Mouse (Mus musculus): ENCODE measurements at regions not wholly inside any gene's neighbourhood (a gene's known extent, or its start where the extent isn't known, plus 50 kb on each side); places are given as distances from the start of the nearest gene placed in this dataset.
A peak's percentile ranks its signal among the peaks of the same experiment; 100 is the strongest.

DNA sequence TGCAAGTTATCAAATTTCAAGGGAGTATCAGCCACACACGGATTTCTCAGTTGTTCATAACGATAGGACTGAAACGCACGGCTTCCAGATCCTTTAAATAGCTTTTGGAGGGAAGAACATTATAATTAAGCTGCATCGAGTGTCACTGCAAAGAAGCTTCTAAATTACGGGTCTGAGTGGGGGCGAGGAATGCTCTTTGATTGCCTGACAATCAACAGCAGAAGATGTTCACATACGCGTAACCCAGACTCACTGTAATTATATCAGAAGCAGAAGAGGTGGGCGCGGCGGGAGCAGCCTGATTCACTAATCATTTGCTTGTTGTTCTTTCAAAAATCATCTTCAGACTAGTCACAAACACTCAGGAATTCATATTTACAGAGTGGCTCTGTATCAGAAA lies 99.0 kb upstream of the Gls start:
- Histone ChIP-seq H3K4me1 (ENCODE audit: control insufficient read depth, insufficient read depth, low read length) (no peaks in the 10 kb centered on the region), H3K27me3 (ENCODE audit: control insufficient read depth, insufficient read depth, low read length) (no peaks in the 10 kb centered on the region), H3K27ac (ENCODE audit: insufficient read depth, low read length) (no peak overlapping the region), H3K4me3 (replicated peaks; ENCODE audit: insufficient read depth, low read depth, low read length) (no peak overlapping the region)
- no peak for DNase-seq
- 87% methylated on average over 12 of the region's 12 CpGs for WGBS
- TF ChIP-seq CTCF (IDR thresholded peaks at IDR 0.05; ENCODE audit: borderline replicate concordance, insufficient read depth, low read depth, low read length) (no peak), POLR2A (IDR thresholded peaks at IDR 0.05; ENCODE audit: borderline replicate concordance, insufficient read depth, low read length) (no peak)

GRCm38 (mm10) chr1:52331442-52331841 lies 98.4 kb upstream of the Gls start:
- 61% methylated on average over 4 of the region's 4 CpGs for WGBS
- no peak for TF ChIP-seq CTCF (IDR thresholded peaks at IDR 0.05; ENCODE audit: borderline replicate concordance, insufficient read depth, low read depth, low read length)
- TF ChIP-seq POLR2A (IDR thresholded peaks at IDR 0.05; ENCODE audit: borderline replicate concordance, insufficient read depth, low read length): no peak

DNA sequence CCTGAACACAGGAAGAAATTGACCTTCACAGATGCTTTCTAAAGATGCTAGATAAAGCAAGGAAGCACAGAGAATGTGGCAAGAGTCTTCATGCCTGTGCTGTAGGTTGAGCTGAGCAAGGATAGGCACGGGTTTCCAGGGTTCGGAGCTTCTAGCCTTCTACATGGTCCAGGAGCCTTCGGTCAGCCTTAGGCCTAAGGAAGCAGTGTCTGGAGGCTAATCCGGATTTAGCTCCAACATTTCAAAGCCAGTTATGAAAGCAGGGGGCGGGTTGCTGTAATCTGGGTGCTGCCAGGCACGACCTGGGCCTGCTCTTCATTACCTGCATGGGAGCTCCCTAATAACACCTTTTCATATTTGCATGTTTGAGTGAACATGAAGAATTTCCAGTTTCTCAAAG lies 97.5 kb upstream of the Gls start:
- Histone ChIP-seq H3K4me1 (ENCODE audit: control insufficient read depth, insufficient read depth, low read length) (no peaks in the 10 kb centered on the region), H3K27ac (ENCODE audit: insufficient read depth, low read length) (no peak overlapping the region), H3K27me3 (ENCODE audit: control insufficient read depth, insufficient read depth, low read length) (no peaks in the 10 kb centered on the region), H3K4me3 (replicated peaks; ENCODE audit: insufficient read depth, low read depth, low read length) (no peak overlapping the region)
- WGBS: 86% methylated on average over 6 of the region's 6 CpGs
- TF ChIP-seq POLR2A (IDR thresholded peaks at IDR 0.05; ENCODE audit: borderline replicate concordance, insufficient read depth, low read length): no peak
- no peak for TF ChIP-seq CTCF (IDR thresholded peaks at IDR 0.05; ENCODE audit: borderline replicate concordance, insufficient read depth, low read depth, low read length)
- no peak for DNase-seq

More at GRCm38 (mm10) chr1:52331442-52331841, 98.4 kb upstream of the Gls start:
- Histone ChIP-seq H3K4me3 (replicated peaks; ENCODE audit: insufficient read depth, low read depth, low read length) (no peak overlapping the region), H3K27me3 (ENCODE audit: control insufficient read depth, insufficient read depth, low read length) (no peaks in the 10 kb centered on the region), H3K27ac (ENCODE audit: insufficient read depth, low read length) (no peak overlapping the region), H3K4me1 (ENCODE audit: control insufficient read depth, insufficient read depth, low read length) (no peaks in the 10 kb centered on the region)
- no peak for DNase-seq

DNA sequence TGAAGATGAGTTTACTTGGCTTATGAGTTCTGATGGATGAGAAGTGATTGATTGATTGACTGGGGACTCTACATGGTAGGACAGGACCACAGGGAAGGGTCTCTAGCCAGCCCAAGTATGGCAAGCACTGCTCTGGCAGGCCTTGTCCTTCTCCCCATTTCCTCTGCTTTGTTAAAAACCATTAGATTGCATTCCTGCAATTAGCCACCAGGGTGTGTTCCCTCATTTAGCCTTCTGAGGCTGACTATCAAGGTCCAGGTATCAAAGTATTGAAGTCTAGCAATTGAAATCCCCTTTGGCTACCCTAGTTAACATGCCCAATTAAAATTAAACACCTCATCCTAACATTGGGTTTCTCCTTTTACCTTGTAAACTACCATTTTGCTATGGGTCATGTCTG lies 95.5 kb upstream of the Gls start:
- DNase-seq: no peak
- Histone ChIP-seq H3K4me3 (replicated peaks; ENCODE audit: insufficient read depth, low read depth, low read length) (no peak overlapping the region), H3K27ac (ENCODE audit: insufficient read depth, low read length) (no peak overlapping the region), H3K4me1 (ENCODE audit: control insufficient read depth, insufficient read depth, low read length) (no peaks in the 10 kb centered on the region), H3K27me3 (ENCODE audit: control insufficient read depth, insufficient read depth, low read length) (no peaks in the 10 kb centered on the region)
- no peak for TF ChIP-seq POLR2A (IDR thresholded peaks at IDR 0.05; ENCODE audit: borderline replicate concordance, insufficient read depth, low read length)
- TF ChIP-seq CTCF (IDR thresholded peaks at IDR 0.05; ENCODE audit: borderline replicate concordance, insufficient read depth, low read depth, low read length): no peak

DNA sequence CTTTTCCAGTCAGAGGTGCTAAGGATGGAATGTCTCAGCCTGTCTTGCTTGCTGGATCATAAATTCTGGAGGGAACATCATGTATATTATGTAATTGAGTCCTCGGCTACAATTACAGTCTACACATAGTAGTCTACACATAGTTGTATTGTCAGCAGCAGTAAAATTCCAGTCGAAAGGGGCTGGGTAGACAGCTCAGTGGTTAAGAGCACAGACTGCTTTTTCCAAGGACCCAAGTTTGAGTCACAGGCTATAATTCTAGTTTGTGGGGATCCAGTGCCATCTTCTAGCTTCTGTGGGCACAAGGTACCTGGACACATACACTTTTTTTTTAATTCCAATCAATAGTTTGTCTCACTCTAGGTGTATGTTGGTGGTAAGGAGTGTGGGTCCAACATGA lies 91.3 kb upstream of the Gls start:
- TF ChIP-seq POLR2A (IDR thresholded peaks at IDR 0.05; ENCODE audit: borderline replicate concordance, insufficient read depth, low read length) (no peak), CTCF (IDR thresholded peaks at IDR 0.05; ENCODE audit: borderline replicate concordance, insufficient read depth, low read depth, low read length) (no peak)
- Histone ChIP-seq H3K4me1 (ENCODE audit: control insufficient read depth, insufficient read depth, low read length) (no peaks in the 10 kb centered on the region), H3K27me3 (ENCODE audit: control insufficient read depth, insufficient read depth, low read length) (no peaks in the 10 kb centered on the region), H3K27ac (ENCODE audit: insufficient read depth, low read length) (no peak overlapping the region), H3K4me3 (replicated peaks; ENCODE audit: insufficient read depth, low read depth, low read length) (no peak overlapping the region)
- no peak for DNase-seq
- WGBS: 89% methylated on average over 2 of the region's 2 CpGs

DNA sequence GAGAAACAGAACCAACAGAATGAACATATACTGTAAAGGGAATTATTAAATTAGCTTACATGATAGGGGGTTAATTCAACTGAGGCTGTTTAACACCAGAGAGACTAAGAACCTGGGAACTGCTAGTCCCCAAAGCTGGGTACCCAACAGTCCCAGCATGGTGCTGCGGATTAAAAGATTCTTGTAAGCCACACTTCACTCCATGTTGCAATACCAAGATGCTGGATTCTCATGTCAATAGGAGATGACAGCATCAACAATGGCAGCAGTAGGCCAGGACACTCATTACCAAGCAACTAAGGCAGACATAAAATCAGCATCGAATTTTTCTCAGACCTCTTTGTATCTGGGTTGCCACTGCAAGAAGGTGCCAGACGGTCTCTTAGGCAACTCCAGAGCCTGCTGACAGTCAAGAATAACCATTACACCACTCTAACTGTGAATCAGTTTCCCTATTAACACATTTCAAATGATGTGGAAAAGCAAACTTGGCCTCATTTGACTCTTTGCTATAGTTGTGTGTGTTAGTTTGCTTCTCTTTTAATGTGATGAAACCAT lies 79.1 kb upstream of the Gls start:
- 21% methylated on average over 3 of the region's 3 CpGs for WGBS
- H3K27ac ChIP-seq (ENCODE audit: insufficient read depth, low read length): no peak overlapping the region
- DNase-seq: no peak
- H3K4me1 ChIP-seq (ENCODE audit: control insufficient read depth, insufficient read depth, low read length): no peaks in the 10 kb centered on the region
- H3K4me3 ChIP-seq (replicated peaks; ENCODE audit: insufficient read depth, low read depth, low read length): no peak overlapping the region
- no peaks in the 10 kb centered on the region for H3K27me3 ChIP-seq (ENCODE audit: control insufficient read depth, insufficient read depth, low read length)
- TF ChIP-seq CTCF (IDR thresholded peaks at IDR 0.05; ENCODE audit: borderline replicate concordance, insufficient read depth, low read depth, low read length): no peak
- TF ChIP-seq POLR2A (IDR thresholded peaks at IDR 0.05; ENCODE audit: borderline replicate concordance, insufficient read depth, low read length): no peak

GRCm38 (mm10) chr1:52306892-52307291 lies 73.9 kb upstream of the Gls start:
- DNase-seq: peak; percentile 20 to 26
- no peaks in the 10 kb centered on the region for H3K4me1 ChIP-seq (ENCODE audit: control insufficient read depth, insufficient read depth, low read length)
- no peaks in the 10 kb centered on the region for H3K27me3 ChIP-seq (ENCODE audit: control insufficient read depth, insufficient read depth, low read length)
- no peak overlapping the region for H3K4me3 ChIP-seq (replicated peaks; ENCODE audit: insufficient read depth, low read depth, low read length)
- H3K27ac ChIP-seq (ENCODE audit: insufficient read depth, low read length): no peak overlapping the region
- 67% methylated on average over 6 of the region's 6 CpGs for WGBS
- TF ChIP-seq POLR2A (IDR thresholded peaks at IDR 0.05; ENCODE audit: borderline replicate concordance, insufficient read depth, low read length) (no peak), CTCF (IDR thresholded peaks at IDR 0.05; ENCODE audit: borderline replicate concordance, insufficient read depth, low read depth, low read length) (peak; percentile 17; the same call in 1 of the 2 replicates)

GRCm38 (mm10) chr1:52305679-52306632 lies 72.9 kb upstream of the Gls start:
- no peak overlapping the region for H3K4me3 ChIP-seq (replicated peaks; ENCODE audit: insufficient read depth, low read depth, low read length)
- WGBS: 83% methylated on average over 18 of the region's 18 CpGs
- TF ChIP-seq POLR2A (IDR thresholded peaks at IDR 0.05; ENCODE audit: borderline replicate concordance, insufficient read depth, low read length) (no peak), CTCF (IDR thresholded peaks at IDR 0.05; ENCODE audit: borderline replicate concordance, insufficient read depth, low read depth, low read length) (no peak)
- no peak overlapping the region for H3K27ac ChIP-seq (ENCODE audit: insufficient read depth, low read length)
- DNase-seq: no peak
- no peaks in the 10 kb centered on the region for H3K4me1 ChIP-seq (ENCODE audit: control insufficient read depth, insufficient read depth, low read length)
- no peaks in the 10 kb centered on the region for H3K27me3 ChIP-seq (ENCODE audit: control insufficient read depth, insufficient read depth, low read length)
